Mouse (Mus musculus) E14TG2a.4 (cell line): ENCODE measurements around the gene Slc37a4.

Source experiments
- CTCF ChIP-seq: conservative IDR thresholded peaks from 2 replicates; pipeline ENCODE4 v1.5.1; 2014; ENCODE audit warnings: low read length
- NANOG ChIP-seq: IDR thresholded peaks from 2 replicates; pipeline ENCODE4 v1.6.1; 2014; ENCODE audit warnings: borderline replicate concordance, low read length, mixed read lengths

- no peak for TF ChIP-seq CTCF
- TF ChIP-seq NANOG: no peak
Measured at GRCm38 (mm10) chr9:44411601-44412130, 15.0 kb downstream of the Slc37a4 start.
